Mouse (Mus musculus): Measurements from ENCODE around the gene Tprgl.

Tprgl gene

GRCm38 (mm10) chr4:154160538-154161390 is at the start of gene Tprgl:
Gene Tprgl (minus strand): TSS chr4:154160666.
- peak; percentile 98 for DNase-seq

- DNase-seq = no peak
Observed at GRCm38 (mm10) chr4:154209825-154210224, 49.4 kb upstream of the Tprgl start.

DNA sequence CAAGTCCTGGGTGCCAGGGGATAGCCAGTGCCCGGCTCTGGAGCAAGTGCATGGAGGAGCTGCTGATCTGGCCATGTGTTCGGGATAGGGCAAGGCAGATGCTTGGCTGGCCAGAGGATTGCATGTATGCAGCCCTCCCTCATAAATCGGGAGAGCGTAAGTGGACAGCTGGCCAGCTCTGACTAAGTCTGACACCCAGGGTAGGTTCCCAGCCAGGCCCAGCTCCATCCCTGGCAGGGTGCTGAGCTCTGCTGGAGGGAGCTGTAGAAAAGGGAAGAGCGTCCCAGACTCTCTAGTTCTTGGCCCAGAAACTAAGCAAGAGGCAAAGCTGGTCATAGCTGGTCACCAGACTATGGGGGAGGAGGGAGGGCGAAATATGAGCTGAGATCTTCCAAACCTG is 48.6 kb upstream of the Tprgl start:
- DNase-seq = no peak

DNA sequence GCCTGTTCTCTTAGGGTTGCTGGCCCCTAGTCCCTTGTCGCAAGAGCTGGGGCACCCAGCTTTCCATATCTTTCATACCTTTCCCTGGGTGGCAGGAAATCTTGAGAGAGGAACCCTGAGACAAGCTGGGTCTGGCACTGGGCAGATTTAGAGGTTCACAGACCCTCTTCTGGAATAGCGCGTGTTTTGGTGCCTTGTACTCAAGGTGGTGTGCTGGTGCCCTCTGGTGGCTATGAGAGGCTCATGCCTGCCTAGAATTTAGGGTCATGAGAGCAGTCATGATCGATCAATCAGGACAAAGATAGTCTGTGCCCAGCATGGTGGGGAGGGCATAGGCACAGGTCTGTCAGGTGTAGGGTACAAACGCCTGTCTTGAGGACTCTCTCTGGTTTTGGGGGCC is 46.8 kb upstream of the Tprgl start:
- DNase-seq = peak; percentile 85

- no peak for DNase-seq
Observed at GRCm38 (mm10) chr4:154205392-154205791, 44.9 kb upstream of the Tprgl start.

DNA sequence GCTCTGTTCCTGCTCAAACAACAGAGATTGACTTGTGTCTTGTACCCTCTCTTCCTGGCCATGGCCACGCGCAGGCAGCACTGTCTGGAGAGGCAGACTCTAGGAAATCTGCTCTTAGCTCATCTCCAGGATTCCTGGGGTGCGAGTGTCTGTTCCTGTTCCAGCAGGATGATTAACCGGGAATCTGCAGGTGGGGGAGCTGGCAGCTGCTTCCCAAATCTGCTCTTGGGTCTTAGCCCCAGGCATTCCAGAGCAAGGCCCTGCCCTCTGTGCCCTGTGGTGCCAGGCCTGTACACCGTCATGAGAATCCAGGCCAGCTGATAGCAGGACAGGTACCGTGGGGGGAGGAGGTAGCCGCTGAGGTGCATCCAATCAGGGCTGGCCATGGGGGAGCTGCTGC is 44.1 kb upstream of the Tprgl start:
- DNase-seq = no peak

DNA sequence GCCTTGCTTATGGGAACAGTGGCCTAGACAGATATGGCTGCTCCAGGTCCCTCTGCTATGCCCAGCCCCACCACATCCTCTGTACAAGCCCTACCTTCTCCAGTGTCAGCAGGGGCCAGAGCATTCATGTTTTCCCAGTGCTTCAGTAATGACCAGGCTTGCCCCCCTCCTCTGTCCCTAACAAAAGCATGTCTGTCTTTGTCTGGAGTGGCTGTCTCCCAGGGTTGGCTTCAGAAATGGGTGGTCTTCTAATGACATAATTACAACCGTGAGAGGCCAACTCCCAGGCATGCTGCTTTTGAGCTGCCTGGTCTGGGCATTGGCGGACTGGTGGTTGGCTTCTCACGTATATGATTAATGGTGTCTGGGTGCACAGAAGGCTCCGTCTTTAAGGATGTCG is 41.0 kb upstream of the Tprgl start:
- DNase-seq = peak; percentile 88

DNA sequence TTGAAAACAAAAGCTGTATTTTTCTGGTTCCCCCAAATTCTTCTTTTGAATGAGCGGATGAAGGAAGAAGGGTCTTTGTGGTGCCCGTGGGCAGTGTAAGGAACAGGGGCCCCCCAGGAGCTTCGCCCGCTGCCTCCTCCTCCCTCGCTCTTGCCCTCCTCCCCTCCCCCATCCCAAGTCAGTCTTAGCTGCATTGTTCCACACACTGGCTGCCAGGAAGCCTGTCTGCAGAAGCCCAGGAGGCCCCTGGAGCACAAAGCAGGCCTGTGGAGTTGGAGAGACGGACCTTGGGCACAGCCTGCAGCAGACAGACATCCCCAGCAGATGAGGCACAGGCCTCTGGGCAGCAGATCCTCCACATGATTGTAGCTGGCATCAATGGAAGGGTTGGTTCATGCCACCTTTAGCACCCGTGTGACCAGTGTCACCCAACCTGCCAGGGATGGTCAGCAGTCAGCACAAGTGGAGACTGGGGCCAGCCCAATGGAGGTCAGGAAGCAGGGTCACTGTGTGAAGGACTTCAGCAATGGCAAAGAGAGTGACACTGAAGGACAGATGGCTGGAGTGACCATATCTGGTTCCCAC is 38.0 kb upstream of the Tprgl start:
- DNase-seq = peak; percentile 67

GRCm38 (mm10) chr4:154197961-154198360 is 37.5 kb upstream of the Tprgl start:
- DNase-seq = no peak

DNA sequence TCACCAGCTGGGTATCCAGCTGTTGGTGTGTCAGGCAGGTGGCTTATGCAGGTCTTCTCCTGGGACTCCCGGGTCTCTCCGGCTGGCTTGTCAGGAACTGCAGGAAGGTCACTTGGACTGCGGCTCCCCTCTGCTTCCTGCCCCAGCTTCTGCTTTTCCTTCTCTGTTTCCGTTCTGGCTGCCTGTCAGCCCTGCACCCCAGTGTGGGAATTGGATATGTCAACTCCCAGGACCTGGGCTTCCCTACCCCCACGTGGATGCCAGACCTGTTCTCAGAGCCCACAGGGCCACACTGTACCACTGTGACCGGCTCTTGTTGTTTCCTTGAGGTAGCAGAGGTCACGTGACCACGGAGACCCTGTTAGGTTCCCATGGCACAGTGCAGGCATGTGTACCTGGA is 28.5 kb upstream of the Tprgl start:
- no peak for DNase-seq

DNA sequence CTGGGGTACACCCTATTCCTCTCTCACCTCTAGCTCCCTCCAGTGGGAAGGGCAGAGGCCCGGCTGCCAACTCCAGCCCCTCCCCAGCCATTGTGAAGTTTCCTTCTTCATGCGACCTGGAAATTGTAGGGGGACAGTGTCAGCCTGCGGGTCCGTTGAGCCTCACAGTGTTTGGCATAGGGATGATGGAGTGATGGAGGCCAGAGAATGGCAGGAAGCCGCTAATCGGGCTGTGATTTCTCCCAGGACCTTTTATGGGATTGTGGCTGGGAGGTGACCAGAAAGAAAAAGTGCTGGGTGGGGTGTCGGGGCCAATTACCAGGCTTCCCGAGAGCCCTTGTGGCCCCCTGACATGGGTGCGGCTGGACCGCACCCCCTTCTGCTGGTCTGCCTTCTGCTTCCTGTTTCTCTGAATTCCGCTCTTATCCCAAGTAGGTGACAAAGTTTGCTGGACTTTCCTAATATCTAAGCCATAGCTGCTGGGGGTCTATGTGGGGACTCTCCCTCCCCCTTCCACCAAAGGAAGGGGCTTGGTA is 25.6 kb upstream of the Tprgl start:
- no peak for DNase-seq

GRCm38 (mm10) chr4:154185001-154185400 is 24.5 kb upstream of the Tprgl start:
- DNase-seq = no peak

GRCm38 (mm10) chr4:154183566-154183965 is 23.1 kb upstream of the Tprgl start:
- DNase-seq = no peak

DNA sequence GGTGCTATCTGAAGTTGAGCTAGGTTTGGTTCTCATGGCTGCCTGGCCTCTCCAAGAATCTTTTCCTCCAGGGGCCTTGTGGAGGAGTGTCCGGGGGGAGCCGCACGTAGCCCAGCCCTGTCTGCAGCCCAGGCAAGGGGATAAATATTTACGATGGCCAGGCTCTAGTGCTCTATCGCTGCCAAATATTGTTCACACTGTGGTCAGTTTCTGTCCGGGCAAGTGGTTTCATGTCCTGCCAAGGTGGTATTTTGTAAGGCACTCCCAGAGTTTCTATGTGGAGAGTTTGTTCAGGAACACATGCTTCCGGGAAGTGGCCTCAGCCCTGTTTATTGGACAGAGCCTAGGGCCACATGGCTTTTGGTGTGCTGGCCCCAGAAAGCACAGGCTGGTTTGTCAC is 20.5 kb upstream of the Tprgl start:
- DNase-seq = no peak

DNA sequence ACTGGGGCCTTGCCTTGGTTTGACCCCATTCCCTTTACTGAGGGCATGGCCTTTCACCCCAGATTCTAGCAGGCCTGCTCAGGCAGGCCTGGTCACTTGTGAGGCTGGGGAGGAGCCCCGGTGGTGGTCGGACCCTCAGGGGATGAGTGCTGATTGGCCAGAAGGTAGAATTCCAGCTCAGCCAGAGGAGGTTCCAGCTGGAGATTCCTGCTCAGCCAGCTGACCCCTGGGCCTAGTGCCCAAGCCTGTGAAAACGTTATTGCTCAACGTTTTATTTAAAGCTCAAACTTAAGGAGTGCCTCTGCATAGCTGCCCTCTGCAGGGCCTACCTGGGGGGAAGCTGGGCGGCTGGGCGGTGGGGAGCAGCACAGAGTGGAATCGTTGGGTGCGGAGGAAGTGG is 16.8 kb upstream of the Tprgl start:
- DNase-seq = no peak

GRCm38 (mm10) chr4:154171931-154172604 is 11.6 kb upstream of the Tprgl start:
- no peak for DNase-seq

DNA sequence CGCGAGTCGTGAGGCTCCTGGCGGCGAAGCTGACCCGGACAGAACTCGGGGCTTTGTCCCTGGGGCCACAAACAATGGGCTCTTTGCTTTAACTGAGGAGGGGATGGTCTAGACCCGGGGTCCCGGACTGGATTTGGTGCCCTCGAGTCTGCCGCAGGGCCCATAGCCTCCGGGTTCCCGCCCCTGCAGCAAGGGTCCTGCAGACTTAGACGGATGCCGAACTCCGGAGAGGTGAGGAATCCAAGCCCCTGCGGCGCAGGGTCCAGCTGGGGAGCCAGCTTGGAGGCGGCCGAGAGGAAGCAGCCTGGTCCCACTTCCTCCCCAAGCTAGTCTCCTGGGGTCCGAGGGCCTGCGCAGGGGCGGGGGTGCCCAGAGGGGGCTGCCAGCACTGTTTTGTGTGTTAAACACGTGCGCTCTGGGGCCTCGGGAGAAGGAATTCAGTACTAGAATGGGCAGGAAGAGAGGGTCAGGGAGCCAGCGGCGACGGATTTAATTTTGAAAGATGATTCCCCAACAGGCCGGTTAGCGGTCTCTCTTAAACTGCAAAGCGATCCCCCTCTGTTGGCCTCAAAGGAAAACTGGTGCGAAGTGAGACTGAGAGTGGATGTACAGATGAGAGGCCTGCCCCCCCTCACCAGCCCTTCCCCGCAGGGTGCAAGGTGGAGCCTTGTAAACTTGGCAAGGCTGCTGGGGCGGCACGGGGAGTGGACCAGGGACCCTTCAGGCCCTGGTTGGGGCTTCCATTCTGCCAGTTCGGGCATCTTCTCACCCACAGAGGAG is 10.9 kb upstream of the Tprgl start:
- peak; percentile 59 for DNase-seq

DNA sequence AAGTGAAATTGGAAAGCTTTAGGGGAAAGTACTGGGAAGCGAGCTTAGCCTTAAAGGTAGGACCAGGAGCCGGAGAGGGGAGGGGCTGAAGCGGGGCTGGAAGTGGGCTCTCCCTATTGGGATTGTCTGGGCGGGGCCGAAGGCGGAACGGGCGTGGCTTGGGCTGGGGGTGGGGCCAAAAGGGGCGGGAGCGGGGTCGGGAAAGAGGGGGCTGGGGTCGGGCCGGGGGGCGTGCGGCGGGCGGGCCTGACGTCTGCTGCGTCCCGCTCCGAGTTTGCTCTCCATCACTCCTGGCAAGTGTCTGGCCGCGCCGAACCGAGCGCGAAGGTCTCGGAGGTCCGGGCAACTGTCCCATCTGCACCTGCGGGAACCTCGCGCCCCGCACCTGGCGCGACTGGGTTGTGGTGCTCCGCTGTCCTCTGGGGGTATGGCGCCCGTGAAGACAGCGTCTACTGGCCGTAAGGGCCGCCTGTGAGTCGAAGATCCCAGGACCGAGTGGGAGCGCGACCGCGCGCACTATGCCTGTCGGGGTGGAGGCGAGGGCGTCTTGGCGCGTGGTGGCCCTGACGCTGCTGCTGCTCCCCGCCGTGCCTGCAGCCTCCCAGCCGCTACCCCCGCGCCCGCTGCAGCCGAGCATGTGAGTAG is 10.2 kb upstream of the Tprgl start, which contains the start of gene Megf6:
TSS of gene Megf6 (plus strand) at position 225 of the 645 bp plus-strand sequence.
- DNase-seq = peak; percentile 81

DNA sequence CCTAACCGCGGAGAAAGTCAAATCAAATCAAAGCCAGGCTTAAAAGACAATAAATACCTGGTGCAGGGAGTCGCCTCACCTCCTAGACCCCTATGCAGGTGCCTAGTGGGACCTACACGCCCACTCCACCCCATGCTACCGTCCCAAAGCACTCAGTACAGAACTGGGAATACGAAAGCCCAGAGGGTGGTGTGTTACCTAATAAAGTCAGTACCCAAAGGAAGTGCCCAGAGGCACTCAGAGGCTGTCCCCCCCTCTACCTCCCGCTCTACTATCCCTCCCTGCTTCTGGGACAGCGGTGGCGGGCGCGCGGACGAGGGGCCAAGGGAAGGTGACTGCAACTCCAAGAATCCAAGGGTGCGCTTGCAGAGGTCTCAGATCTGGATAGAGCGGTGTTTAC is 9.6 kb upstream of the Tprgl start:
- DNase-seq = no peak

DNA sequence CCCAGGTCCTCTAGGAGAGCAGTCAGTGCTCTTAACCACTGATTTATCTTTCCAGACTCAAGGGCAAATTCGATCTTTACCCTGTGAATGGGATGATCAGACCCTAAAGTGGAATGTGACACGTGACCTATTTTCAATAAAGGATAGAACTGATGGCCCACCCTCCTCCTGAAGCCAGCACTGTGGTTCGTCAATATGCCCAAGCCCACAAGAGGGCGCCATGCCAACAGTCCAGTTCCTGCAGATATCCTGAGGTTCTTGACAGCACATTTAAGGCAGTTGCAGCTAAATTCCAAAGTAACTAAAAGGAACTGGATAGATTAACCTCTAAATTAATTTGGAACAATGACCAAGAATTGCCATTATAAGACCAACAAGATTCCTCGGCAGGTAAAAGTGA is 6.6 kb upstream of the Tprgl start:
- DNase-seq = peak; percentile 65

DNA sequence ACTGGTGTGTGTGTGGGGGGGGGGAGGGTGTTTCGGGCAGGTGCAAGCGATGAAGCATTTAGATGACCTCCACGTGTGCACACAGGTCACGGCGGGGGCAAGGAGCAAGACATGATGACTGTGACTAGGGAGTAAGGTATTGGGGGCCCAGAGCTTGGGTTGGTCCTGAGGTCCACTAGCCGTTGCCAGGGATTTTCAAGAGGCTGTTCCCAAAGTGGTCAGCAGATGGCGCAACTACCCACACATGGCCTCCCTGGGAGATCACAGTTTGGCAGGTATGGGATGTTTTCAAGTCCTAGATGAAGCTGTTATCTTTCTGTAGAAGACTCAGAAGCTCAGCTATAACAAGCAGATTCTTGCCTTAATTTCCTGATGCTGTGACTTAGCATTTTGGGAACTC is 2.8 kb upstream of the Tprgl start:
- DNase-seq = peak; percentile 83

- DNase-seq = no peak
Observed at GRCm38 (mm10) chr4:154159961-154160537, 417 bp downstream of the Tprgl start.
